ENCODE assay signal across 17 mouse cellular contexts in the genomic region with DNA sequence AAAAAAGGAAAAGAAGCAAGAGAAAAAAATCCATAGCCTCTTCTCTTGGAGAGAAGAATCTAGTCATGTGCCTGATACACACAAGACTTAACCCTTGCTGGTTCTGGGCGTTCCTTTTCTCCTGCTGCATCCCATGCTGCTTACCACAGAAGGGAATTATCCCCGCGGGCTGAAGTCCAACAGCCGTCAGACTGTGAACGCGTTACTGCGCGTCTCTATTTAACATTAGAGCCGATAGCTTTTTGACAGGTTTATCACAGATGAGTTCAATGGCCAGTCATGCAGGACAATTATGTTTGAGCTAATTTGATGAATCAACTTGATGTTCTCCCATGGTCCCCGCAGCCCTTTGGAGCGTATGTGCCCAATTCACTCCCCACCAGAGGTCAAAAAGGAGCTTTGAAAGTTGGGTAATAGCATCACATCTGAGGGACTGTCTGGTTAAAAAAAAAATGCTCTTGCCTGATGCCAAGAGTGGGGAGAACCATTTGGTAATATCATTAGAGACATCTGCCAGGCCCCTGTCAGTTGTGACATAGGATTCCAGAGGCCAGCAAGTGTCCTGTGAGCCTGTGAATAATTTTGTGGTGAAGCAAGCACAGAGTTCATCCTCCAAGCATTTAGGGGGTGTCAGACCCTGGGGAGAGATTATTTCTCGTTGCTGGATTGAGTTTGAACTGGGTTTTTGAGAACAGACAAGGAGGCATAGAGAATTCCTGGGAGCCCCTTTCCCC. TPM values are rescaled to one million over a fixed set of nuclear protein-coding genes. Genes with fewer than 3 reads are reported as not detected.
DNase-seq lines count a peak whose midpoint lies in the region; ATAC-seq and TF ChIP-seq lines count a peak whose summit lies in the region.
"Had no signal": no experiment of that assay in that cellular context is flagged by ENCODE, and none has a peak within 500 bp of the region (broad histone marks: within the 10 kb centered on the region; RNA-seq: fewer than 3 reads in every experiment).

No protein-coding gene starts in this region.

- no peak overlapping the region for H3K4me2 ChIP-seq in hindbrain, postnatal 0 days (ENCODE audit: low read depth, low read length)
- H3K4me2 ChIP-seq in hindbrain, embryonic 13.5 days = no peak overlapping the region
- H3K4me2 ChIP-seq in lung, embryonic 16.5 days (ENCODE audit: low read depth, low read length) = no peak overlapping the region
- H3K4me2 ChIP-seq in intestine, postnatal 0 days (replicated peaks; ENCODE audit: low read depth) = no peak overlapping the region
- H3K4me2 ChIP-seq: forebrain, embryonic 12.5 days; heart, embryonic 12.5 days; hindbrain, embryonic 15.5 days; limb, embryonic 15.5 days; neural tube, embryonic 15.5 days had no signal

- H3K4me1 ChIP-seq in hindbrain, postnatal 0 days (ENCODE audit: insufficient read depth, low read length) = no peaks in the 10 kb centered on the region
- peaks cover 26% of the 10 kb centered on the region for H3K4me1 ChIP-seq in hindbrain, embryonic 13.5 days (replicated peaks)
- H3K4me1 ChIP-seq in lung, embryonic 16.5 days (replicated peaks; ENCODE audit: control insufficient read depth, insufficient read depth, low read length) = peaks cover 12% of the 10 kb centered on the region
- H3K4me1 ChIP-seq in lung, adult 2 months (ENCODE audit: control insufficient read depth, insufficient read depth, low read length) = peaks cover 4% of the 10 kb centered on the region; the same call in 1 of the 2 replicates
- H3K4me1 ChIP-seq in intestine, postnatal 0 days (replicated peaks; ENCODE audit: control insufficient read depth, insufficient read depth, low read length) = no peaks in the 10 kb centered on the region

- no peak for TF ChIP-seq CTCF in hindbrain, postnatal 0 days (IDR thresholded peaks at IDR 0.05; ENCODE audit: low read depth)
- TF ChIP-seq CTCF in lung, adult 2 months (IDR thresholded peaks at IDR 0.05; ENCODE audit: insufficient read depth, low read length) = no peak
- TF ChIP-seq CTCF in intestine, postnatal 0 days (IDR thresholded peaks at IDR 0.05; ENCODE audit: low read depth) = no peak

- H3K4me3 ChIP-seq in hindbrain, postnatal 0 days (ENCODE audit: low read length) = no peak overlapping the region
- H3K4me3 ChIP-seq in hindbrain, embryonic 13.5 days = no peak overlapping the region
- no peak overlapping the region for H3K4me3 ChIP-seq in lung, embryonic 16.5 days (ENCODE audit: low read length)
- no peak overlapping the region for H3K4me3 ChIP-seq in lung, adult 2 months (replicated peaks; ENCODE audit: extremely low read depth, low read depth, low read length)
- no peak overlapping the region for H3K4me3 ChIP-seq in intestine, postnatal 0 days (ENCODE audit: low read depth, low read length)
- H3K4me3 ChIP-seq: forebrain, embryonic 12.5 days; heart, embryonic 12.5 days; hindbrain, embryonic 15.5 days; limb, embryonic 15.5 days; neural tube, embryonic 15.5 days had no signal

- no peaks in the 10 kb centered on the region for H3K36me3 ChIP-seq in hindbrain, postnatal 0 days (ENCODE audit: insufficient read depth, low read length)
- no peaks in the 10 kb centered on the region for H3K36me3 ChIP-seq in hindbrain, embryonic 13.5 days
- H3K36me3 ChIP-seq in lung, embryonic 16.5 days (ENCODE audit: control insufficient read depth, insufficient read depth, low read length) = no peaks in the 10 kb centered on the region
- no peaks in the 10 kb centered on the region for H3K36me3 ChIP-seq in intestine, postnatal 0 days (ENCODE audit: control insufficient read depth, insufficient read depth)
- H3K36me3 ChIP-seq: forebrain, embryonic 12.5 days; heart, embryonic 12.5 days; hindbrain, embryonic 15.5 days; limb, embryonic 15.5 days; neural tube, embryonic 15.5 days had no signal

- H3K27ac ChIP-seq in hindbrain, postnatal 0 days = no peak overlapping the region
- no peak overlapping the region for H3K27ac ChIP-seq in hindbrain, embryonic 13.5 days
- no peak overlapping the region for H3K27ac ChIP-seq in lung, embryonic 16.5 days (ENCODE audit: low read length)
- no peak overlapping the region for H3K27ac ChIP-seq in intestine, postnatal 0 days (ENCODE audit: low read depth, low read length)
- H3K27ac ChIP-seq: forebrain, embryonic 12.5 days; hindbrain, embryonic 15.5 days; kidney, postnatal 0 days; limb, embryonic 15.5 days had no signal

- H3K9ac ChIP-seq in hindbrain, postnatal 0 days (replicated peaks; ENCODE audit: low read length) = no peak overlapping the region
- H3K9ac ChIP-seq in hindbrain, embryonic 13.5 days = no peak overlapping the region
- H3K9ac ChIP-seq in lung, embryonic 16.5 days (ENCODE audit: low read length) = no peak overlapping the region
- no peak overlapping the region for H3K9ac ChIP-seq in intestine, postnatal 0 days (ENCODE audit: low read depth, low read length)
- H3K9ac ChIP-seq: forebrain, embryonic 12.5 days; heart, embryonic 12.5 days; hindbrain, embryonic 15.5 days; limb, embryonic 15.5 days; neural tube, embryonic 15.5 days had no signal

- DNase-seq in hindbrain, postnatal 0 days (ENCODE audit: low spot score) = peak; percentile 72
- no peak for DNase-seq in lung, adult 2 months
- DNase-seq in Muller cell, postnatal 12 days (ENCODE audit: inconsistent ontology term) = peak; percentile 32
- DNase-seq in layer of hippocampus, adult 9-11 months = no peak
- DNase-seq: cerebellum, postnatal 25 days; thymus, adult 18-20 months had no signal

- WGBS in hindbrain, postnatal 0 days = 52% methylated on average over 12 of the region's 12 CpGs
- 63% methylated on average over 12 of the region's 12 CpGs for WGBS in hindbrain, embryonic 13.5 days
- 69% methylated on average over 12 of the region's 12 CpGs for WGBS in lung, embryonic 16.5 days
- WGBS in lung, adult 2 months = 83% methylated on average over 12 of the region's 12 CpGs
- WGBS in intestine, postnatal 0 days = 45% methylated on average over 12 of the region's 12 CpGs

- ATAC-seq in hindbrain, postnatal 0 days = no peak
- no peak for ATAC-seq in hindbrain, embryonic 13.5 days (ENCODE audit: low FRiP score)
- peak; percentile 43; the same call in 1 of the 2 replicates for ATAC-seq in lung, embryonic 16.5 days (ENCODE audit: low read depth)
- peak; percentile 47; the same call in 1 of the 2 replicates for ATAC-seq in intestine, postnatal 0 days

- no peak for TF ChIP-seq POLR2A in lung, adult 2 months (IDR thresholded peaks at IDR 0.05; ENCODE audit: borderline replicate concordance, extremely low read depth, low read depth, low read length)

- H3K9me3 ChIP-seq in hindbrain, postnatal 0 days (ENCODE audit: low read length) = no peaks in the 10 kb centered on the region
- H3K9me3 ChIP-seq in hindbrain, embryonic 13.5 days = no peaks in the 10 kb centered on the region
- no peaks in the 10 kb centered on the region for H3K9me3 ChIP-seq in lung, embryonic 16.5 days (ENCODE audit: control insufficient read depth, low read length)
- H3K9me3 ChIP-seq in intestine, postnatal 0 days (ENCODE audit: control insufficient read depth) = no peaks in the 10 kb centered on the region
- H3K9me3 ChIP-seq: forebrain, embryonic 12.5 days; heart, embryonic 12.5 days; hindbrain, embryonic 15.5 days; limb, embryonic 15.5 days; neural tube, embryonic 15.5 days had no signal

- no peaks in the 10 kb centered on the region for H3K27me3 ChIP-seq in hindbrain, postnatal 0 days (ENCODE audit: insufficient read depth, low read length)
- no peaks in the 10 kb centered on the region for H3K27me3 ChIP-seq in hindbrain, embryonic 13.5 days
- H3K27me3 ChIP-seq in lung, embryonic 16.5 days (ENCODE audit: control insufficient read depth, insufficient read depth, low read depth, low read length) = no peaks in the 10 kb centered on the region
- no peaks in the 10 kb centered on the region for H3K27me3 ChIP-seq in intestine, postnatal 0 days (replicated peaks; ENCODE audit: control insufficient read depth, insufficient read depth, low read length)
- H3K27me3 ChIP-seq: forebrain, embryonic 12.5 days; heart, embryonic 12.5 days; hindbrain, embryonic 15.5 days; limb, embryonic 15.5 days; neural tube, embryonic 15.5 days had no signal

RNA-seq across cellular contexts. Expression of a gene that starts 54.1 kb away (rescaled TPM):
- 40.2 and 47.0 TPM in 2 replicates for total RNA-seq in hindbrain, postnatal 0 days (2014; rRNA removed)
- 29.0 and 31.4 TPM in 2 replicates for polyA plus RNA-seq in hindbrain, postnatal 0 days (2015; fragmentation: Nextera tagmentation; extraction: Ambion mirVana)
- polyA plus RNA-seq in hindbrain, embryonic 13.5 days (2015; fragmentation: Nextera tagmentation; extraction: Ambion mirVana) = 43.0 and 43.6 TPM in 2 replicates
- 6.7 and 7.2 TPM in 2 replicates for polyA plus RNA-seq in lung, embryonic 16.5 days (2015; fragmentation: Nextera tagmentation; extraction: Ambion mirVana)
- polyA plus RNA-seq in lung, adult 2 months (2012; rRNA removed) = 6.2 and 8.4 TPM in 2 replicates
- polyA plus RNA-seq in intestine, postnatal 0 days (2015; fragmentation: Nextera tagmentation; extraction: Ambion mirVana) = 6.3 and 6.6 TPM in 2 replicates
- total RNA-seq: megakaryocyte-erythroid progenitor cell, adult 5-6 weeks had no signal
- polyA plus RNA-seq: C2C12 had no signal

Comparison
In these comparisons a context has a peak if more than half of its experiments do, and no peak if none do; other contexts are left out.
1. ATAC-seq: peak in lung, embryonic 16.5 days (single experiment) and intestine, postnatal 0 days (single experiment); none in hindbrain, postnatal 0 days (single experiment) and hindbrain, embryonic 13.5 days (single experiment).
2. DNase-seq: peak in hindbrain, postnatal 0 days (single experiment) and Muller cell, postnatal 12 days (single experiment); none in lung, adult 2 months (single experiment) and layer of hippocampus, adult 9-11 months (single experiment).